In the genomic region with DNA sequence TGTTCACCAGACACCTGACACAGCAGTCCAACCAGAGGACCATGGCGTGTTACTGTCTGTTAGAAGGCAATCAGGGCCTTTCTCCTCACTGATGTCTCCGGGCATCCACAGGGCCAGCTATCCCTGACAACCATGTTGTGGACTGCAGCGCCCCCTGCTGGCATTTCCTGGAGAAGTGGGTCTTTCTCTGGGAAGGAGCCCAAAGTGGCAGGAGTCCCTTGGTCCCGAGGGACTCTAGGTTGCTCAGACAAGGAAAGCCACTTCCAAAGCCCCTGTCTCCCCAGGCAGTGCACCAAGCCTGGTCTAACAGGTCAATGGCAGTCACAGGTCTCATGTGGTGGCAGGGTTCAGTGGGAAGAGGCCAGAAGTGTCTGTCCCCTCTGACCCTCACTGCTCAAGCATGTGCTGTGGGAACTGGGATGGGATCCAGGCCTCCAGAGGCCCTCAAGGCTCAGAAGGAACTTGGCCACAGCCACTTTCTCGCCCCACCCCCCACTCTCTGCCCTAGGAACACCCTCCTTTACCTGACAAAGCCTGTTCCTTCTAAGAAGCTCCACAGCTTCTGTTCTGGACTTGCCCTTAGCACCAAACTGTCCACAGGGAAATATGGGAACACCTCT, we compare ENCODE assay signal across 8 mouse cellular contexts. TPM values are rescaled to one million over a fixed set of nuclear protein-coding genes. Genes with fewer than 3 reads are reported as not detected.
DNase-seq lines count a peak whose midpoint lies in the region; ATAC-seq and TF ChIP-seq lines count a peak whose summit lies in the region.

No protein-coding gene starts in this region.

- H3K9ac ChIP-seq in intestine, postnatal 0 days (ENCODE audit: low read depth, low read length) = no peak overlapping the region
- peak overlapping the region; percentile 18 for H3K9ac ChIP-seq in liver, embryonic 13.5 days

- H3K4me3 ChIP-seq in intestine, postnatal 0 days (ENCODE audit: low read depth, low read length) = no peak overlapping the region
- H3K4me3 ChIP-seq in liver, embryonic 13.5 days (replicated peaks) = no peak overlapping the region

- no peaks in the 10 kb centered on the region; the same call in 1 of the 2 replicates for H3K36me3 ChIP-seq in intestine, postnatal 0 days (ENCODE audit: control insufficient read depth, insufficient read depth)
- H3K36me3 ChIP-seq in liver, embryonic 13.5 days = peaks cover 4% of the 10 kb centered on the region; the same call in 1 of the 2 replicates

- peak; percentile 81 for TF ChIP-seq CTCF in brain, embryonic 14.5 days (IDR thresholded peaks at IDR 0.05; ENCODE audit: borderline replicate concordance, extremely low read depth, insufficient read depth, insufficient read length)
- peak; percentile 83 for TF ChIP-seq CTCF in intestine, postnatal 0 days (IDR thresholded peaks at IDR 0.05; ENCODE audit: low read depth)

- peak; percentile 53 for DNase-seq in right cerebral cortex, adult 18-20 months
- DNase-seq in right cerebral cortex, postnatal 25 days = no peak
- DNase-seq in brain, embryonic 14.5 days (ENCODE audit: low read depth) = peak; percentile 63
- DNase-seq in liver, embryonic 13.5 days = peak; percentile 71
- peak; percentile 86 for DNase-seq in ovary, postnatal 36 days (ENCODE audit: low spot score)
- DNase-seq in urinary bladder, postnatal 14 days (ENCODE audit: low spot score) = peak; percentile 75

- WGBS in intestine, postnatal 0 days = 39% methylated on average over 5 of the region's 5 CpGs
- whole genome bisulfite sequencing in liver, embryonic 13.5 days (ENCODE audit: insufficient replicate concordance) = 36% methylated on average over 5 of the region's 5 CpGs

- no peak overlapping the region for H3K27ac ChIP-seq in intestine, postnatal 0 days (ENCODE audit: low read depth, low read length)
- peak overlapping the region; percentile 64 for H3K27ac ChIP-seq in liver, embryonic 13.5 days

- H3K9me3 ChIP-seq in intestine, postnatal 0 days (ENCODE audit: control insufficient read depth) = no peaks in the 10 kb centered on the region
- H3K9me3 ChIP-seq in liver, embryonic 13.5 days (replicated peaks) = no peaks in the 10 kb centered on the region

- no peak for TF ChIP-seq POLR2A in brain, embryonic 14.5 days (IDR thresholded peaks at IDR 0.05; ENCODE audit: borderline replicate concordance, extremely low read depth, insufficient read depth, insufficient read length, poor library complexity, severe bottlenecking)

- H3K4me1 ChIP-seq in intestine, postnatal 0 days (replicated peaks; ENCODE audit: control insufficient read depth, insufficient read depth, low read length) = 0 out of 2 replicates have a peak, but pooled peaks cover 6% of the 10 kb centered on the region
- H3K4me1 ChIP-seq in liver, embryonic 13.5 days (replicated peaks) = peaks cover 83% of the 10 kb centered on the region

- 0 out of 2 replicates have a peak, but pooled peaks have one; percentile 27 for ATAC-seq in frontal cortex, adult (ENCODE audit: low TSS enrichment)
- ATAC-seq in intestine, postnatal 0 days = no peak
- no peak for ATAC-seq in liver, embryonic 13.5 days (ENCODE audit: low read depth)

- H3K4me2 ChIP-seq in intestine, postnatal 0 days (replicated peaks; ENCODE audit: low read depth) = no peak overlapping the region
- peak overlapping the region; percentile 10; the same call in 1 of the 2 replicates for H3K4me2 ChIP-seq in liver, embryonic 13.5 days

- H3K27me3 ChIP-seq in intestine, postnatal 0 days (replicated peaks; ENCODE audit: control insufficient read depth, insufficient read depth, low read length) = no peaks in the 10 kb centered on the region
- H3K27me3 ChIP-seq in liver, embryonic 13.5 days = no peaks in the 10 kb centered on the region

RNA-seq across cellular contexts. Expression of gene Rexo1, which starts 3.9 kb away (rescaled TPM):
- polyA plus RNA-seq in brain, embryonic 14.5 days (2012; rRNA removed) = 59.9 and 72.0 TPM in 2 replicates
- 9.1 and 10.1 TPM in 2 replicates for polyA plus RNA-seq in intestine, postnatal 0 days (2015; fragmentation: Nextera tagmentation; extraction: Ambion mirVana)
- 13.4 and 13.8 TPM in 2 replicates for polyA plus RNA-seq in liver, embryonic 13.5 days (2015; fragmentation: Nextera tagmentation; extraction: Ambion mirVana)

RNA-seq across cellular contexts. Expression of gene Atp8b3, which starts 18.5 kb away (rescaled TPM):
- polyA plus RNA-seq in brain, embryonic 14.5 days (2012; rRNA removed) = 0.76 and 0.86 TPM in 2 replicates
- polyA plus RNA-seq in intestine, postnatal 0 days (2015; fragmentation: Nextera tagmentation; extraction: Ambion mirVana) = 0.03 TPM in 2 replicates
- 0.02 and 0.03 TPM in 2 replicates for polyA plus RNA-seq in liver, embryonic 13.5 days (2015; fragmentation: Nextera tagmentation; extraction: Ambion mirVana)

RNA-seq across cellular contexts. Expression of gene Klf16, which starts 19.7 kb away (rescaled TPM):
- 12.2 and 15.9 TPM in 2 replicates for polyA plus RNA-seq in brain, embryonic 14.5 days (2012; rRNA removed)
- 4.8 and 5.3 TPM in 2 replicates for polyA plus RNA-seq in intestine, postnatal 0 days (2015; fragmentation: Nextera tagmentation; extraction: Ambion mirVana)
- polyA plus RNA-seq in liver, embryonic 13.5 days (2015; fragmentation: Nextera tagmentation; extraction: Ambion mirVana) = 13.4 and 14.1 TPM in 2 replicates

RNA-seq across cellular contexts. Expression of gene Abhd17a, which starts 32.7 kb away (rescaled TPM):
- polyA plus RNA-seq in brain, embryonic 14.5 days (2012; rRNA removed) = 170 and 188 TPM in 2 replicates
- polyA plus RNA-seq in intestine, postnatal 0 days (2015; fragmentation: Nextera tagmentation; extraction: Ambion mirVana) = 116 and 117 TPM in 2 replicates
- polyA plus RNA-seq in liver, embryonic 13.5 days (2015; fragmentation: Nextera tagmentation; extraction: Ambion mirVana) = 45.1 and 51.7 TPM in 2 replicates

RNA-seq across cellular contexts. Expression of gene Scamp4, which starts 45.2 kb away (rescaled TPM):
- polyA plus RNA-seq in brain, embryonic 14.5 days (2012; rRNA removed) = 62.0 and 62.5 TPM in 2 replicates
- 86.5 and 88.5 TPM in 2 replicates for polyA plus RNA-seq in intestine, postnatal 0 days (2015; fragmentation: Nextera tagmentation; extraction: Ambion mirVana)
- polyA plus RNA-seq in liver, embryonic 13.5 days (2015; fragmentation: Nextera tagmentation; extraction: Ambion mirVana) = 52.0 and 54.6 TPM in 2 replicates
